Mouse (Mus musculus) spleen, embryonic (tissue): Measurements from ENCODE around the gene Sh3rf1.

ENCODE experiments used
- CTCF ChIA-PET: fragments of 350-600 bp; sonication (Branson Sonifier 250); formaldehyde crosslinking; loops from one replicate; lab custom pipeline; 2022; lab: Charles Lee

Gene Sh3rf1

DNA sequence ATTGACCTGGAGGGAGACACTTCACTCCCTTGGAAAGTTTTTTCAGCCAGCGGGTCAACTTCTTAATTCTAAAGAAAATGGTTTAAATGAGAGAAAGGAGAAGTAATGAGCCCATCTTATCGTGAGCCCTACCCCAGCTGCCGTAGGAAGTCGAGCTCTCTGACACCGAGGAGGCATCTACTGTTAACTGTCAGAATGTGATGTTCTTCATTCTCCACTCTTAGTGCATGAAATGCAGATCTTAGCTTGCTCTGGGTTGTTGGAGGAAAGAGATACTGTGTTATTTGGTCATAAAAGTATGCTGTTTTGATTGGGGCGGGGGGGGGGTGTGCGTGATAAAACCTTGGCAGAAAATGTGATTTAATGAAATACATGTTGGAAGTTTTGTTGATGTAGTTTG, 62.7 kb downstream of the Sh3rf1 start:
- CTCF ChIA-PET, result interaction anchor here (0.6 kb wide), 1 partner anchor 396 kb away, joined by 8 read pairs; the partner anchor contains the start of gene Hpf1

GRCm38 (mm10) chr8:61286795-61287385, 63.2 kb downstream of the Sh3rf1 start:
- CTCF ChIA-PET, result interaction anchor here (0.6 kb wide), 1 partner anchor 397 kb away, joined by 8 read pairs; the partner anchor contains the start of gene Hpf1

DNA sequence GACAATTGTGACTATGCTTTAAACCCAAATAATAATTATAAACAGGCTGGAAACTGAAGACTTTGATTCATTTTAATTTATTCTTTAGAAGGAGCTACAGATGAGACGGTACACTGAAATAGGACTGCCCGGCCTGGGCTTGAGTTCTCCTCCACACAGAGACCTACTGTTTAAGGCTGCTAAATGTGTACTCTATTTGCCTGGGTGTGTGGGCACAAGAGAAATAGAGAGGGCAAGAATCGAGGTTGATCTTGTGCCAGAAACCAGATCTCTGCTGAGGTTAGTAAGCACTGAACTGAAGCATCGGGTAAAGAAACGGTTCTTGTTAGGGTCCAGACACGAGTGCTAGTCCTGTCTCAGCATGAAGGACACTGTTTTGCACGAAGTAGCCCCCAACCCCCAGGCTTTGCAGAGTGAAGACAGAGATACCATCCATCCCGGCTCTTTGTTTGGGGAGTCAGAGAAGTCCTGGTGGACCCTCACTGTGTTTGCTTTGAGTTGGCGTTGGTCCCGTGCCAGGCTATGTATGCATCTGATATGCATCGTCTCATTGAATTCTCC, 64.4 kb downstream of the Sh3rf1 start:
- CTCF ChIA-PET, result no interaction called here

GRCm38 (mm10) chr8:61288676-61289075, 65.0 kb downstream of the Sh3rf1 start:
- CTCF ChIA-PET, result no interaction called here

DNA sequence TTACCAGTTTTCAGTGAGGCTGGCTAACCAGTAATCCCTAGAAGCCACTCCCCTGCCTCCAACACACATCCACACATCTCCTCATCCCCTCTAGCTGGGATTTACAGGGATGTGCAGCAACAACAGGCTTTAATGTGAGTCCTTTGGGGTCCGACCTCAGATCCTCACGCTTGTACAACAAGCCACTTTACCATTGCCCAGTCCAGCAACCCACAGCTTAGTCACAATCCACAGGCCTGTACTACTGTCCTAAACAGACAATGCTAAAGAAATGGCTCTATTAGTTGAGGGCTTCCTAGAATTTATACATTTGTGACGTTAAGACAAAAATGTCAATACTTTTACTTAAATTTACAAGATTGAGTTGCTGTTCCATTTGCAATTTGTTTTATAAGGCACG, 71.4 kb downstream of the Sh3rf1 start:
- CTCF ChIA-PET, result no interaction called here

GRCm38 (mm10) chr8:61295441-61295840, 71.8 kb downstream of the Sh3rf1 start:
- CTCF ChIA-PET, result no interaction called here

GRCm38 (mm10) chr8:61298828-61299227, 75.2 kb downstream of the Sh3rf1 start:
- CTCF ChIA-PET, result interaction anchor here (0.6 kb wide), 1 partner anchor 9 kb away, joined by 4 read pairs; no protein-coding TSS in a partner anchor

GRCm38 (mm10) chr8:61301298-61302028, 77.8 kb downstream of the Sh3rf1 start:
- CTCF ChIA-PET, result no interaction called here

GRCm38 (mm10) chr8:61302029-61302368, 78.3 kb downstream of the Sh3rf1 start:
- CTCF ChIA-PET, result no interaction called here

- CTCF ChIA-PET, result no interaction called here
Measured at GRCm38 (mm10) chr8:61305451-61306070, 81.9 kb downstream of the Sh3rf1 start.

- CTCF ChIA-PET, result no interaction called here
Measured at GRCm38 (mm10) chr8:61306501-61307112, 82.9 kb downstream of the Sh3rf1 start.

DNA sequence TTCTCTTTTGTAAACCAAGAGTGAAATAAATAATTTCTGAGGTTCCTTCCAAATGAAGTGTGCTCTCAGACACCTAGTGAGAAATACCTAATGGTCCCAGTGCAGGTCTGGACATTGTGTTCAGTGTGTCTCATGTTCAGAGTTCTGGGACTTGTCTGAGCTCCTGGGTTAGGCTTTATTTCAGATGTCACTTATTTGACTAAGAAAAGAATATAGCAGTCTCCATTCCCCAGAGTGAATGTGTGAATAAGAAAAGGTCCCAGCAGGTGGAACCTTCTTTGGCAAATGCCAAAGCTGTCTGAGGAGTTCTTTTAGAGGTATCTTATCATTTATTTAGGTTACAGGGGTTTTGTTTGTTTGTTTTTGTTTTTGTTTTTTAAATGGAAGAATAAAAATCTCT, 85.2 kb downstream of the Sh3rf1 start:
- CTCF ChIA-PET, result no interaction called here

DNA sequence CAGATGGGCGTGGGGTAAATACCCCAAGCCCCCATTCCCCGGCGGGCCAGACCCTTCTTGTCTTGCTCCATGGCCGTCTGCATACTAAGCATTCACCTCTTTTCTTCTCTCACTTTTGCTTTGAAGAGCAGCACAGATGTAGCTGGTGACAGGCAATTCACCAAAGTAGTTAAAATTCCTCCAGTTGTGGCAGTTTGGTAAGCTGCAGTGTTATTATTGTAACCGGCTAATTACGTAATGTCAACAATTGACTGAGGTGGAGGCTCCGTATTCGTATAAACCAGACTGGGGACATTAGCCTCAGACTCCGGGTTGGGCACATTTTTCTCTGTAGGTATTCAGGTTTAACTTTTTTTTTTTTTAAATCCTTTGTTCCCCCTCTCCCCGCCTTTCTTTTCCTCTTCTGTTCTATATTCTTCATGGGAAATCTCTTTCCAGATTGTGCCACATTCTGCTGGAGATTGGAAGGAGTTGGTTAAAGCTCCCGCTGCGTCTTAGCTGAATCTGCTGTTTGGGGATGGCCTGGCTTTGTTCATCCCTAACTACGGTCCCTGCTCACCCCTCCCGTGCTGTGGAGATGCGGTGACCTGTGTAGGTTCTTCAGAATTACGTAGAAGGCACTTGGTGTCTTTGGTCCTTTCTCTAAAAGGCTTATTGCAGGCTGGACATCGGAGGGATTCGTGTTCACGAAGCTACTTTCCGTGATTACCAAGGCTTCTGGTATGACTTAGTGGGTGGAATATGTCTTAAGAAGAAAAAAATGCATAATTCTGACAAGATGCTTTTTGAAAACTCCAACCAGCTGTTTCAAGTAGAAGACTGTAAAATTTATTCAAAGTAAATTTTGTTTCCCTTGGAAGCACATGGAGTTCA, 86.1 kb downstream of the Sh3rf1 start:
- CTCF ChIA-PET, result no interaction called here

DNA sequence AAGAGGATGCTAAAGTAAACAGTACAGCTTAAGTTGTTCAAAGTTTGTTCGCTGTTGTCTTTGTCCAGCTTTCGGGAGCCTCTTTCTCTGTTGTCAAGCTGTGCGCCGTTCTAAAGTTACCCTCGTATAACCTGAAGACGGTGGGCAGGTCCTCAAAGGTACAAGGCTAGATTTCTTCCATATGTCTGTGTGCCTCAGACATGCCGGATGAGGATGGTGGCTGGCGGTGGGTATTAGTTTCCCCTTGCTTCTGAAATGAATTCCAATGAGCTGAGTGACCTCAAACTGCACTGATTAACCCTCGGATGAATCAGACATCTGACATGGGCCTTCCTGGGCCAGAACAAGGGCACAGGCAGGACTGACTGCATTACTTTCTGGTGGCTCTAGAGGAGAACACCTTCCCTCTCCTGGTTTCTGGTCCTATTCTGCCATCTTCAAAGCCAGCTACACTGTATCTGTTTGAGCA, 86.8 kb downstream of the Sh3rf1 start:
- CTCF ChIA-PET, result no interaction called here

- CTCF ChIA-PET, result no interaction called here
Measured at GRCm38 (mm10) chr8:61313016-61313415, 89.3 kb downstream of the Sh3rf1 start.

- CTCF ChIA-PET, result no interaction called here
Measured at GRCm38 (mm10) chr8:61316012-61316767, 92.5 kb downstream of the Sh3rf1 start.

GRCm38 (mm10) chr8:61316813-61317534, 93.3 kb downstream of the Sh3rf1 start:
- CTCF ChIA-PET, result no interaction called here

DNA sequence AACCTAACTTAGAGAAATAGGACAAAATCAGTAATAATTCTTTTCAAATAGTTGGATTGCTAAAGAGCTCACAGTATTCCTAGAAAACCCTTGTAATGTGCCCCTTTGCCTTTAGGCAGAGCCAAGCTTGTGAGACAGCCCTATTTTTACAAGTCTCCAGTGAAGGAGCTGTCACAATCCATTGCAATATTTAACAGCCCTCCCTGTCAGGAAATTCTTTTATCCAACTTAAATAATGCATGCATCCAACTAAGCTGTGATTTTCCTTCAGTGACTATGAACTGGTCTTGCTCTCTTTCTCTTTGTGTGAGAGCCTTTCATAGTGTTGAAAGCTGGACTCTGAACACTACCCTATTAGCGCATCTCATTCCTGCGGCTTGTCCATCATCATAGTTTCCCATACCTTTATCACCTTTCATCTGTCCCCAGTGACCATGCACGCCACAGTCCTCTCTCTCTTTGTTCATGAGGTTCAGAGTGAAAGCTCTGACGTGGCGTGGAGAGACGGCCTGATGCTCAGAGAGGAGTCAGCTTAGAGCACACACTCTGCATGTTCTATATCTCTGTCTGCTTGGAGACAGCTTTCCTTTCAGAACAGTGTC, 94.0 kb downstream of the Sh3rf1 start:
- CTCF ChIA-PET, result no interaction called here

DNA sequence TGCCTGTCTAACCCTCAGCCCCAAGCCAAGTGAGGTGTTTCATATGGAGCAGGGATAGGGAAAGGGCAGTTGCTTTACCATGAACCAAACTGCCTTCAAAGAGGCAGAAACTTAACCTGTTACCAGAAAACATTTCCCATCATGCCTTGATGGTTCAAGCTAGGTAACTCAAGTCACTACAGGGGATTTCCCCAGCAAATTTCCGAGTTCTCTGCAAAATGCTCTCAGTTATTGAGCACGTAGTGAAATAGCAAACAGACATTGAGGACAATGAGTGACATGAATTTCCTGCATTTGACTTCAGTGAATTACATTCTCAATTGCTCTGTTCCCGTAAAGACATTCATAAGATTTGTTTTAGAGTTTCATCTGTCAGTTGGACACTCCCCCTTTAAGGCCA, 97.5 kb downstream of the Sh3rf1 start:
- CTCF ChIA-PET, result no interaction called here
